Mouse (Mus musculus): ENCODE data around the gene Slc22a1. TPM values are rescaled to one million over a fixed set of nuclear protein-coding genes. Genes with fewer than 3 reads are reported as not detected.

Gene Slc22a1
- total RNA-seq, 1 experiment: 0.18 TPM

DNA sequence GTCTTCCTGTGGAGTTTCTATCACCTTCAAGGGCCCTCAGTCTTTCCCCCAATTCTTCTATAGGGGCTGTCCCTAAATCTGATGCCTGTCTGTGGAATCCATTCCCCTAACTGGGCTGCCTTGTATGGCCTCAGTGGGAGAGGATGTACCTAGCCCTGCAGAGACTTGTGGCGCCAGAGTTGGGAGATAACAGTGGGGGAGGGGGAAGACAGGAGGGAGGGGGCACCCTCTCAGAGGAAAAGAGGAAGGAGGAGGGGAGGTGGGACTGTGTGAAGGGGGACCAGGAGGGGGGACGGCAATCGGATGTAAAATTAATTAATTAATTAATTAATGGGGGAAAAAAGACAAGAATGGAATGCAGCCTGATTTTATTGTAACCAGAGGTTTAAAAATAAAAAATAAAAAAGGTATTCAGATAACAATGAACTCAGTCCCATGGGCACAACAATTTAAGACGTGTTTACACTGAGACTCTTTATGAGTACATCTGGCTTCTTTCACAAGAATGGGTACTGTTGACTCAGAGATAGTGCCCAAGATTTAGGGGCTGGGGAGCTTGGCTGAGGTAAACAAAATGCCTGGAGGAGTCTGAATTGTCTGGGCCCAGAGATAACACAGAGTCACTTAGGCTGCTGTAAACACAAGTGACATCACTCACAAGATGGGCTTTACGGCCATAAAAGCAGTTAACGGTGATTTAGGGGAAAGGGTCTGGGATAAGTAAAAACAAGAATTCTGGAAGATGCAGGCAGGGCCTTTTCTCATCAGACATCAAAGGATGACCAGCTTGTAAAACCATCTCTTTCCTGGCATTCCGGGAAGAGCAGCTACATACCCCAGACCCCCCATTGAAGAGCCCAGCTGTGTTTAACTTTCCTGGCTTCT is 6.9 kb downstream of the Slc22a1 start:
- in situ Hi-C loops (cut with MboI; ENCODE audit: low sequenced_read_pairs in 2 of 2, unreplicated experiment in 2 of 2): no loop called here
- Histone ChIP-seq H3K4me1 (ENCODE audit: control insufficient read depth in 2 of 2, insufficient read depth in 2 of 2, low read length in 2 of 2, poor library complexity in 1 of 2) (no peaks in the 10 kb centered on the region), H3K9me3 (ENCODE audit: control insufficient read depth, insufficient read depth, low read depth, low read length) (no peaks in the 10 kb centered on the region), H3K27ac (ENCODE audit: insufficient read depth, low read depth, low read length, poor library complexity, severe bottlenecking) (no peak overlapping the region), H3K4me3 (ENCODE audit: insufficient read depth in 1 of 2, low read depth in 1 of 2, low read length in 2 of 2, poor library complexity in 1 of 2, severe bottlenecking in 1 of 2) (no peak overlapping the region), H3K36me3 (ENCODE audit: control insufficient read depth, insufficient read depth, low read length, poor library complexity, severe bottlenecking) (no peaks in the 10 kb centered on the region), H3K9ac (ENCODE audit: insufficient read depth, low read depth, low read length, poor library complexity, severe bottlenecking) (no peak overlapping the region)
- TF ChIP-seq ZNF384 (IDR thresholded peaks at IDR 0.05; ENCODE audit: low read depth, low read length) (no peak), MAFK (IDR thresholded peaks at IDR 0.05; ENCODE audit: insufficient read depth, low read depth, low read length) (no peak), HCFC1 (IDR thresholded peaks at IDR 0.05; ENCODE audit: borderline replicate concordance, insufficient read depth, low read length) (no peak), CHD2 (IDR thresholded peaks at IDR 0.05; ENCODE audit: low read depth, low read length) (no peak), ZC3H11A (IDR thresholded peaks at IDR 0.05; ENCODE audit: borderline replicate concordance, low read depth, low read length) (no peak)
- no peak for DNase-seq (ENCODE audit: low read depth, low spot score)

DNA sequence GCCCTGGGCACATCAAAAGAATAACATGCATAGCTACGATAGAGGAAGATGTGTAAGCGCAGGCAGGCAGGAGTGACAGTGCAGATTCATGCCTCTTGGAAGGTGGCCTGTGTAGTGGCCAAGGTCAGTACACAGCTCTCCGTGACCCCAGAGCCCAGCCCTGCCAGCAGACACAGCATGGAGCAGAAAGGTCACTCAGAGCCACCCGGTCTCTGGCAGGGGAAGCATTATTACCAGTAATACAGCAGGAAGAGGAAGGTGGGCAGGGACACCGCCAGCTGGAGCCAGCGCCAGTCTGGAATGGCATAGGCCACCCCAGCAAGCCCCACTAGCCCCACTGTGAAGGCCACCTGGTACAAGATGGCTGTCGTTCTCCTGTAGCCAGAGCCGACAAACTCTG is 11.5 kb downstream of the Slc22a1 start:
- no peak for TF ChIP-seq CHD2 (IDR thresholded peaks at IDR 0.05; ENCODE audit: low read depth, low read length)
- TF ChIP-seq ZC3H11A (IDR thresholded peaks at IDR 0.05; ENCODE audit: borderline replicate concordance, low read depth, low read length): no peak
- TF ChIP-seq ZNF384 (IDR thresholded peaks at IDR 0.05; ENCODE audit: low read depth, low read length): no peak
- TF ChIP-seq MAFK (IDR thresholded peaks at IDR 0.05; ENCODE audit: insufficient read depth, low read depth, low read length): no peak
- TF ChIP-seq HCFC1 (IDR thresholded peaks at IDR 0.05; ENCODE audit: borderline replicate concordance, insufficient read depth, low read length): no peak
- Histone ChIP-seq H3K4me1 (ENCODE audit: control insufficient read depth in 2 of 2, insufficient read depth in 2 of 2, low read length in 2 of 2, poor library complexity in 1 of 2) (no peaks in the 10 kb centered on the region), H3K9me3 (ENCODE audit: control insufficient read depth, insufficient read depth, low read depth, low read length) (no peaks in the 10 kb centered on the region), H3K9ac (ENCODE audit: insufficient read depth, low read depth, low read length, poor library complexity, severe bottlenecking) (no peak overlapping the region), H3K27ac (ENCODE audit: insufficient read depth, low read depth, low read length, poor library complexity, severe bottlenecking) (no peak overlapping the region), H3K36me3 (ENCODE audit: control insufficient read depth, insufficient read depth, low read length, poor library complexity, severe bottlenecking) (no peaks in the 10 kb centered on the region), H3K4me3 (ENCODE audit: insufficient read depth in 1 of 2, low read depth in 1 of 2, low read length in 2 of 2, poor library complexity in 1 of 2, severe bottlenecking in 1 of 2) (no peak overlapping the region)
- no peak for DNase-seq (ENCODE audit: low read depth, low spot score)
- in situ Hi-C loops (cut with MboI; ENCODE audit: low sequenced_read_pairs in 2 of 2, unreplicated experiment in 2 of 2): no loop called here

DNA sequence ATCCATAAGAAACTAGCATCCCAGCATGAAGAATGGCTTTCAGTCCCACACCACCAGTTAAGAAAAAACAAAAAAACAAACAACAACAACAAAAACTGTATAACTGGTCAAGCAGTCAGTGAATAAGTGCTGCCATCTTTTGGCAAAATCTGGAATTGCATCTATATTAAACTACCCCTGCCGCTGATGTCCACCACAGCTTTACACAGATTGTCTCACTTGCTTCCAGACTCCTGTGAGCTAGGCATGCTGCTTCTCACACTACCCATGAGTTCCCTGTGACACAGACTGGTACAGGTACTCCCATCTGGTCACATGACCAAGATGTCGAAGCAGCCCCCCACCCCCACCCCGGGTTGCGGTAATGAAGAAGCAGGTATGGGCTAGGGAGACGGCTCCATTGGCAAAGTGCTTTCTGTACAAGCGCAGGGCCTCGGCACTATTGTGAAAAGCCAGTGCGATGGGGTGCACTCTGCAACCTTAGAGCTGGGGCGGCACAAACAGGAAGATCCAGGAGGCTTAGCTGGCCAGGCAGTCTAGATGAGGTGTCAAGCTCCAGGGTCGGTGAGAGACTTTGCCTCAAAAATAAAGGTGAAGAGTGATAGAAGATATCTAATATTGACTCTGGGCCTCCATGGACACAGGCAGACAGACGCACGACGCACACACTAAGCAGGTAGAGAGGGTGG is 14.9 kb downstream of the Slc22a1 start:
- no peaks in the 10 kb centered on the region for H3K9me3 ChIP-seq (ENCODE audit: control insufficient read depth, insufficient read depth, low read depth, low read length)
- no peak overlapping the region for H3K4me3 ChIP-seq (ENCODE audit: insufficient read depth in 1 of 2, low read depth in 1 of 2, low read length in 2 of 2, poor library complexity in 1 of 2, severe bottlenecking in 1 of 2)
- H3K9ac ChIP-seq (ENCODE audit: insufficient read depth, low read depth, low read length, poor library complexity, severe bottlenecking): no peak overlapping the region
- TF ChIP-seq HCFC1 (IDR thresholded peaks at IDR 0.05; ENCODE audit: borderline replicate concordance, insufficient read depth, low read length) (no peak), ZC3H11A (IDR thresholded peaks at IDR 0.05; ENCODE audit: borderline replicate concordance, low read depth, low read length) (peak; percentile 54; the same call in 1 of the 2 replicates), MAFK (IDR thresholded peaks at IDR 0.05; ENCODE audit: insufficient read depth, low read depth, low read length) (no peak), CHD2 (IDR thresholded peaks at IDR 0.05; ENCODE audit: low read depth, low read length) (no peak), ZNF384 (IDR thresholded peaks at IDR 0.05; ENCODE audit: low read depth, low read length) (no peak)
- in situ Hi-C loops (cut with MboI; ENCODE audit: low sequenced_read_pairs in 2 of 2, unreplicated experiment in 2 of 2): no loop called here
- no peak overlapping the region for H3K27ac ChIP-seq (ENCODE audit: insufficient read depth, low read depth, low read length, poor library complexity, severe bottlenecking)
- DNase-seq (ENCODE audit: low read depth, low spot score): peak; percentile 33
- no peaks in the 10 kb centered on the region for H3K36me3 ChIP-seq (ENCODE audit: control insufficient read depth, insufficient read depth, low read length, poor library complexity, severe bottlenecking)
- no peaks in the 10 kb centered on the region for H3K4me1 ChIP-seq (ENCODE audit: control insufficient read depth in 2 of 2, insufficient read depth in 2 of 2, low read length in 2 of 2, poor library complexity in 1 of 2)

DNA sequence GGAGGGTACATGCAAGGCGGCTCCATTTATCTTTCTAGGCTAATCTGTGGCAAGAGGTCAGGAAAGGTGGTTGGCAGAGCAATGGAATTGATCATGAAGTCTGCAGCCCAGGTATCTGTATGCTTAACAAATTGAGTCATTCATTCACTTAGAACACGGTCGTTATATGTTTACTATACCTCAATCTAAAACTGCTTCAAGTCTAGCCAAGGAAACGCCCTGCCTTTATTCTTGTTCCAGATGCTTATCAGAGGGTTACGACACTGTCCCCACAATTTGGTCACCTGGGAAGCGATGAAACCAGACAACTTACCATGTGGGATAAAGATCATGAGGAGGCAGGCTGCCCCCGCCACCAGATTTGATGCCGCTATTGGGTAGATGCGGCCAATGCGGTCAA is 16.4 kb downstream of the Slc22a1 start:
- Histone ChIP-seq H3K27ac (ENCODE audit: insufficient read depth, low read depth, low read length, poor library complexity, severe bottlenecking) (no peak overlapping the region), H3K9me3 (ENCODE audit: control insufficient read depth, insufficient read depth, low read depth, low read length) (no peaks in the 10 kb centered on the region), H3K36me3 (ENCODE audit: control insufficient read depth, insufficient read depth, low read length, poor library complexity, severe bottlenecking) (no peaks in the 10 kb centered on the region), H3K9ac (ENCODE audit: insufficient read depth, low read depth, low read length, poor library complexity, severe bottlenecking) (no peak overlapping the region), H3K4me3 (ENCODE audit: insufficient read depth in 1 of 2, low read depth in 1 of 2, low read length in 2 of 2, poor library complexity in 1 of 2, severe bottlenecking in 1 of 2) (no peak overlapping the region), H3K4me1 (ENCODE audit: control insufficient read depth in 2 of 2, insufficient read depth in 2 of 2, low read length in 2 of 2, poor library complexity in 1 of 2) (no peaks in the 10 kb centered on the region)
- TF ChIP-seq CHD2 (IDR thresholded peaks at IDR 0.05; ENCODE audit: low read depth, low read length) (no peak), ZNF384 (IDR thresholded peaks at IDR 0.05; ENCODE audit: low read depth, low read length) (no peak), MAFK (IDR thresholded peaks at IDR 0.05; ENCODE audit: insufficient read depth, low read depth, low read length) (no peak), ZC3H11A (IDR thresholded peaks at IDR 0.05; ENCODE audit: borderline replicate concordance, low read depth, low read length) (no peak), HCFC1 (IDR thresholded peaks at IDR 0.05; ENCODE audit: borderline replicate concordance, insufficient read depth, low read length) (no peak)
- no peak for DNase-seq (ENCODE audit: low read depth, low spot score)
- in situ Hi-C loops (cut with MboI; ENCODE audit: low sequenced_read_pairs in 2 of 2, unreplicated experiment in 2 of 2): no loop called here
